Mouse (Mus musculus): ENCODE measurements around the gene Myl6b.

The Myl6b gene

GRCm38 (mm10) chr10:128451014-128451413, 47.5 kb downstream of the Myl6b start:
- DNase-seq (ENCODE audit: low spot score in 2 of 2): no peak

GRCm38 (mm10) chr10:128445407-128445806, 53.1 kb downstream of the Myl6b start:
- no peak for DNase-seq (ENCODE audit: low spot score in 2 of 2)

GRCm38 (mm10) chr10:128444354-128444753, 54.1 kb downstream of the Myl6b start:
- DNase-seq (ENCODE audit: low spot score in 2 of 2): no peak

All from right cerebral cortex, postnatal 10 days (tissue).